15 mouse cellular contexts compared by ENCODE assay signal in genomic region chr1:160099659-160100302, GRCm38 (mm10). TPM values are rescaled to one million over a fixed set of nuclear protein-coding genes. Genes with fewer than 3 reads are reported as not detected.
DNase-seq lines count a peak whose midpoint lies in the region; ATAC-seq and TF ChIP-seq lines count a peak whose summit lies in the region.
"Had no signal": no experiment of that assay in that cellular context is flagged by ENCODE, and none has a peak within 500 bp of the region (broad histone marks: within the 10 kb centered on the region; RNA-seq: fewer than 3 reads in every experiment).

No protein-coding gene starts in this region.

- H3K27me3 ChIP-seq in intestine, postnatal 0 days (replicated peaks; ENCODE audit: control insufficient read depth, insufficient read depth, low read length), result no peaks in the 10 kb centered on the region
- no peaks in the 10 kb centered on the region for H3K27me3 ChIP-seq in intestine, embryonic 15.5 days (replicated peaks)
- H3K27me3 ChIP-seq: liver, embryonic 15.5 days had no signal

- peak; percentile 74 for TF ChIP-seq CTCF in intestine, postnatal 0 days (IDR thresholded peaks at IDR 0.05; ENCODE audit: low read depth)

- peak; percentile 9 for DNase-seq in adrenal gland, adult 2 months
- DNase-seq in adrenal gland, adult 8-10 months, result no peak
- DNase-seq in retina, embryonic 14.5 days (ENCODE audit: low spot score), result peak; percentile 10
- DNase-seq in retina, postnatal 1 day, result no peak
- no peak for DNase-seq in spleen, adult 12 weeks (ENCODE audit: low spot score)
- DNase-seq: B cell, adult 2 months; cerebellum, adult 11-12 months; gastrocnemius, adult 2 months had no signal

- H3K27ac ChIP-seq in intestine, postnatal 0 days (ENCODE audit: low read depth, low read length), result no peak overlapping the region
- H3K27ac ChIP-seq in intestine, embryonic 15.5 days, result no peak overlapping the region
- H3K27ac ChIP-seq: gastrocnemius, adult 2 months; liver, embryonic 15.5 days had no signal

- no peaks in the 10 kb centered on the region for H3K4me1 ChIP-seq in intestine, postnatal 0 days (replicated peaks; ENCODE audit: control insufficient read depth, insufficient read depth, low read length)
- no peaks in the 10 kb centered on the region for H3K4me1 ChIP-seq in intestine, embryonic 15.5 days (replicated peaks)
- H3K4me1 ChIP-seq: liver, embryonic 15.5 days had no signal

- H3K4me3 ChIP-seq in intestine, postnatal 0 days (ENCODE audit: low read depth, low read length), result no peak overlapping the region
- H3K4me3 ChIP-seq in intestine, embryonic 15.5 days (replicated peaks), result no peak overlapping the region
- H3K4me3 ChIP-seq: gastrocnemius, adult 2 months; liver, embryonic 15.5 days had no signal

- no peak overlapping the region for H3K9ac ChIP-seq in intestine, postnatal 0 days (ENCODE audit: low read depth, low read length)
- no peak overlapping the region for H3K9ac ChIP-seq in intestine, embryonic 15.5 days
- H3K9ac ChIP-seq: liver, embryonic 15.5 days had no signal

- ATAC-seq in intestine, postnatal 0 days, result no peak
- ATAC-seq in intestine, embryonic 15.5 days, result no peak
- no peak for ATAC-seq in activated CD4-positive, CD25-positive, alpha-beta regulatory T cell, adult 4 months
- ATAC-seq: midbrain, embryonic 16.5 days had no signal

- H3K9me3 ChIP-seq in intestine, postnatal 0 days (ENCODE audit: control insufficient read depth), result no peaks in the 10 kb centered on the region
- no peaks in the 10 kb centered on the region for H3K9me3 ChIP-seq in intestine, embryonic 15.5 days
- H3K9me3 ChIP-seq: liver, embryonic 15.5 days had no signal

- H3K36me3 ChIP-seq in intestine, postnatal 0 days (ENCODE audit: control insufficient read depth, insufficient read depth), result no peaks in the 10 kb centered on the region
- H3K36me3 ChIP-seq in intestine, embryonic 15.5 days, result no peaks in the 10 kb centered on the region
- H3K36me3 ChIP-seq: liver, embryonic 15.5 days had no signal

- no peak overlapping the region for H3K4me2 ChIP-seq in intestine, postnatal 0 days (replicated peaks; ENCODE audit: low read depth)
- no peak overlapping the region for H3K4me2 ChIP-seq in intestine, embryonic 15.5 days (replicated peaks)
- H3K4me2 ChIP-seq: liver, embryonic 15.5 days had no signal

- 90% methylated on average over 5 of the region's 5 CpGs for WGBS in intestine, postnatal 0 days
- WGBS in intestine, embryonic 15.5 days, result 88% methylated on average over 5 of the region's 5 CpGs

RNA-seq across cellular contexts. Expression of gene Tnn, which starts 53.6 kb away (rescaled TPM):
- under 1 TPM; 0.17 to 0.20 TPM for total RNA-seq in adrenal gland, adult 2 months (2021)
- not detected in 2 replicates for polyA plus RNA-seq in adrenal gland, adult 2 months (2012; rRNA removed)
- under 1 TPM; 0.24 to 0.46 (median 0.29) TPM for total RNA-seq in adrenal gland, adult 8-10 months (2022)
- polyA plus RNA-seq in intestine, postnatal 0 days (2015; fragmentation: Nextera tagmentation; extraction: Ambion mirVana), result 1.9 and 2.0 TPM in 2 replicates
- 6.6 TPM in 2 replicates for polyA plus RNA-seq in intestine, embryonic 15.5 days (2015; fragmentation: Nextera tagmentation; extraction: Ambion mirVana)
- under 1 TPM in 1 of 2 experiments, not detected in 1; 0.15 TPM for polyA plus RNA-seq in activated CD4-positive, CD25-positive, alpha-beta regulatory T cell, adult 4 months (2017; shearing (Covaris generic))
- total RNA-seq: gastrocnemius, adult 2 months; heart, postnatal 25 days had no signal
- polyA plus RNA-seq: testis, adult 2 months had no signal

RNA-seq across cellular contexts. Expression of gene 4930523C07Rik, which starts 55.6 kb away (rescaled TPM):
- total RNA-seq in adrenal gland, adult 2 months (2021), result 10 to 100 TPM; 12.5 to 15.7 TPM
- 7.4 and 11.8 TPM in 2 replicates for polyA plus RNA-seq in adrenal gland, adult 2 months (2012; rRNA removed)
- total RNA-seq in adrenal gland, adult 8-10 months (2022), result 10 to 100 TPM in 2 of 4 experiments, 1 to 10 TPM in 2; 8.4 to 20.7 (median 12.2) TPM
- polyA plus RNA-seq in intestine, postnatal 0 days (2015; fragmentation: Nextera tagmentation; extraction: Ambion mirVana), result 9.6 and 13.4 TPM in 2 replicates
- polyA plus RNA-seq in intestine, embryonic 15.5 days (2015; fragmentation: Nextera tagmentation; extraction: Ambion mirVana), result 9.6 and 10.5 TPM in 2 replicates
- 100 to 1,000 TPM; 144 to 219 TPM for polyA plus RNA-seq in activated CD4-positive, CD25-positive, alpha-beta regulatory T cell, adult 4 months (2017; shearing (Covaris generic))

Comparison
In these comparisons a context has a peak if more than half of its experiments do, and no peak if none do; other contexts are left out.
1. DNase-seq: peak in adrenal gland, adult 2 months (single experiment) and retina, embryonic 14.5 days (single experiment); none in adrenal gland, adult 8-10 months (single experiment), retina, postnatal 1 day (single experiment) and spleen, adult 12 weeks (single experiment).
2. RNA of gene 4930523C07Rik, which starts 55.6 kb away (polyA plus RNA-seq): 144 to 219 TPM in activated CD4-positive, CD25-positive, alpha-beta regulatory T cell, adult 4 months; 9.6 to 13.4 TPM in intestine, postnatal 0 days, 9.6 to 10.5 TPM in intestine, embryonic 15.5 days and 7.4 to 11.8 TPM in adrenal gland, adult 2 months; every median in the first group is over 10 times any median in the second.